Mouse (Mus musculus) bone marrow macrophage, adult 2 months (primary cell): ENCODE results near the gene Syt16. TPM values are rescaled to one million over a fixed set of nuclear protein-coding genes. Genes with fewer than 3 reads are reported as not detected.

Experiments used
- H3K27ac ChIP-seq: 2 replicates; pipeline ENCODE4 v1.5.1; 2012; ENCODE audit warnings: low read depth, low read length; ENCODE audit not compliant: insufficient read depth
- H3K4me1 ChIP-seq: 2 replicates; pipeline ENCODE4 v1.6.1; 2012; ENCODE audit warnings: low read length; ENCODE audit not compliant: control insufficient read depth, insufficient read depth
- H3K4me3 ChIP-seq: 2 replicates; pipeline ENCODE4 v1.5.1; 2012; ENCODE audit warnings: mild to moderate bottlenecking, low read length, moderate library complexity; ENCODE audit not compliant: insufficient read depth
- CTCF ChIP-seq: IDR thresholded peaks from 2 replicates; pipeline ENCODE4 v1.5.1; 2012; ENCODE audit warnings: low read depth, mild to moderate bottlenecking, low read length, moderate library complexity
- POLR2A ChIP-seq: IDR thresholded peaks from 2 replicates; pipeline ENCODE4 v1.6.1; 2012; ENCODE audit warnings: mild to moderate bottlenecking, low read depth, low read length, borderline replicate concordance
- polyA plus RNA-seq: library from polyadenylated mRNA; stranded (reverse); fragments of >200 nt; gene quantifications from 2 replicates; pipeline ENCODE4 v1.2.4, GENCODE M21; 2012; ENCODE audit not compliant: missing spikeins, insufficient read depth, insufficient read length

Gene Syt16
- polyA plus RNA-seq, 1 experiment: not detected

GRCm38 (mm10) chr12:73964291-73965281 is 32.9 kb upstream of the Syt16 start, which contains the start of gene Snapc1:
Snapc1 (plus strand) TSS chr12:73964481.
- peaks cover 9% of the 10 kb centered on the region for H3K4me1 ChIP-seq
- H3K27ac ChIP-seq: peak within 1 kb of the TSS; percentile 75
- no peak for TF ChIP-seq CTCF
- no peak for TF ChIP-seq POLR2A
- peak within 1 kb of the TSS; percentile 95 for H3K4me3 ChIP-seq

- H3K4me3 ChIP-seq: no peak overlapping the region
- H3K4me1 ChIP-seq: peaks cover 4% of the 10 kb centered on the region; the same call in 1 of the 2 replicates
- no peak overlapping the region for H3K27ac ChIP-seq
- no peak for TF ChIP-seq CTCF
- no peak for TF ChIP-seq POLR2A
Observed at GRCm38 (mm10) chr12:73969142-73969541, 28.3 kb upstream of the Syt16 start.

- no peak for TF ChIP-seq POLR2A
- no peak for TF ChIP-seq CTCF
- no peak overlapping the region for H3K27ac ChIP-seq
- H3K4me1 ChIP-seq: no peaks in the 10 kb centered on the region
- no peak overlapping the region for H3K4me3 ChIP-seq
Observed at GRCm38 (mm10) chr12:73974584-73974983, 22.9 kb upstream of the Syt16 start.

- Histone ChIP-seq H3K4me1 (no peaks in the 10 kb centered on the region), H3K27ac (no peak overlapping the region; the same call in 1 of the 2 replicates), H3K4me3 (no peak overlapping the region)
- no peak for TF ChIP-seq POLR2A
- no peak for TF ChIP-seq CTCF
Observed at GRCm38 (mm10) chr12:73978144-73978543, 19.3 kb upstream of the Syt16 start.

- no peak overlapping the region for H3K4me3 ChIP-seq
- no peaks in the 10 kb centered on the region; the same call in 1 of the 2 replicates for H3K4me1 ChIP-seq
- no peak overlapping the region for H3K27ac ChIP-seq
- TF ChIP-seq CTCF: no peak
Observed at GRCm38 (mm10) chr12:73979667-73980066, 17.8 kb upstream of the Syt16 start.

GRCm38 (mm10) chr12:73982533-73982932 is 14.9 kb upstream of the Syt16 start:
- no peak for TF ChIP-seq POLR2A
- TF ChIP-seq CTCF: no peak
- Histone ChIP-seq H3K4me1 (no peaks in the 10 kb centered on the region; the same call in 1 of the 2 replicates), H3K4me3 (no peak overlapping the region), H3K27ac (no peak overlapping the region)

- H3K4me3 ChIP-seq: no peak overlapping the region
- no peaks in the 10 kb centered on the region; the same call in 1 of the 2 replicates for H3K4me1 ChIP-seq
- no peak overlapping the region for H3K27ac ChIP-seq
- TF ChIP-seq CTCF (no peak), POLR2A (no peak)
Observed at GRCm38 (mm10) chr12:73986299-73986698, 11.2 kb upstream of the Syt16 start.

- no peak for TF ChIP-seq POLR2A
- no peak for TF ChIP-seq CTCF
- no peak overlapping the region for H3K4me3 ChIP-seq
- no peaks in the 10 kb centered on the region; the same call in 1 of the 2 replicates for H3K4me1 ChIP-seq
- H3K27ac ChIP-seq: no peak overlapping the region
Observed at GRCm38 (mm10) chr12:73988393-73989008, 9.0 kb upstream of the Syt16 start.

GRCm38 (mm10) chr12:73989594-73989993 is 7.9 kb upstream of the Syt16 start:
- H3K27ac ChIP-seq: no peak overlapping the region
- TF ChIP-seq POLR2A (no peak), CTCF (peak; percentile 46; the same call in 1 of the 2 replicates)
- H3K4me1 ChIP-seq: no peaks in the 10 kb centered on the region
- H3K4me3 ChIP-seq: no peak overlapping the region

- TF ChIP-seq POLR2A (no peak), CTCF (no peak)
- no peak overlapping the region for H3K4me3 ChIP-seq
- no peak overlapping the region for H3K27ac ChIP-seq
- no peaks in the 10 kb centered on the region for H3K4me1 ChIP-seq
Observed at GRCm38 (mm10) chr12:73996906-73997296, 560 bp upstream of the Syt16 start.
